Comparison of ENCODE assay signal across 10 mouse cellular contexts in the genomic region with DNA sequence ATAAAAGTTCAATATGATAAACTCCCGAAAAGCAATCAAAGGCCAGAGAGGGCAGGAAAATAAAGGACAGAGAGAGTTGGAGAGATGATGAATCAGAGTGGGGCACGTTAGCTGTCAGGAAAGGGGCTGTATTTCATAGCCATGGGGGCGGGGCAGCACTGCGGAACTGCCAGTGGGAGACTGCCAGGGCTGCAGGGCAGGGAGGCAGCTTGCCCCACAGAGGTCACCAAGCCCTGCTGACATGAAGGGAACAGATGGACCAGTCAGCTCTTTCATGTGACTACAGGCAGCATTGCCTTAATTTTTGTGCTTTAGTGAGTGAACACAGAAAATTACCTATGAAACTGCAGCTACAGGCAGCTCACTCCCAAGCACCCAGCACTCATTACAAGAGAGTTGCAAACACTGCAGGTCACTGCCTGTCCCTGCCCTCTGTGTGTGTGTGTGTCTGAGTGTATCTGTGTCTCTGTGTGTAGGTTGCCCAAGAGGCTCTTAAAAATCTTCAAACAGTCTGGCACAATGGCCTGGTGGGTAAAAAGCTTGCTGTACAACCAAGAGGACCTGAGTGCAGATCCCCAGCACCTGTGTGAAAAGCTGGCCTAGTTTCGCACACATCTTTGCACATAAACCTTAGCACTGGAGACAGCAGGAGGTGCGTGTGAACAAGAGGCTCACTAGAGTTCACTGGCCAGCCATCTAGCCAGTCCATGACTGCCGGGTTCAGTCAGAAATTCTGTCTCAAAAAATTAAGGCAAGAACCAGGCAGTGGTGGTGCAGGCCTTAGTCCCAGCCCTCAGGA.
A peak's percentile ranks its signal among the peaks of the same experiment; 100 is the strongest.
DNase-seq lines count a peak whose midpoint lies in the region; ATAC-seq lines count a peak whose summit lies in the region.
"Had no signal": no experiment of that assay in that cellular context is flagged by ENCODE, and none has a peak within 500 bp of the region (broad histone marks: within the 10 kb centered on the region; RNA-seq: fewer than 3 reads in every experiment).

No protein-coding gene starts in this region.

- no peaks in the 10 kb centered on the region for H3K27me3 ChIP-seq in hindbrain, embryonic 10.5 days (ENCODE audit: insufficient read depth, poor library complexity, severe bottlenecking)
- no peaks in the 10 kb centered on the region for H3K27me3 ChIP-seq in hindbrain, embryonic 12.5 days
- no peaks in the 10 kb centered on the region for H3K27me3 ChIP-seq in limb, embryonic 13.5 days
- H3K27me3 ChIP-seq in midbrain, embryonic 14.5 days (ENCODE audit: control insufficient read depth, insufficient read depth, low read length), result no peaks in the 10 kb centered on the region
- H3K27me3 ChIP-seq: embryonic facial prominence, embryonic 12.5 days; liver, embryonic 15.5 days had no signal

- DNase-seq in hindbrain, embryonic 10.5 days (ENCODE audit: low spot score), result peak; percentile 39
- DNase-seq in adrenal gland, postnatal 10 days, result peak; percentile 84
- DNase-seq in gastrocnemius, postnatal 10 days, result peak; percentile 55
- DNase-seq in frontal cortex, postnatal 36 days (ENCODE audit: low spot score in 2 of 2), result no peak
- no peak for DNase-seq in B cell, adult 2 months
- DNase-seq in midbrain, embryonic 14.5 days, result no peak

- H3K4me1 ChIP-seq in hindbrain, embryonic 10.5 days (replicated peaks), result peaks cover 13% of the 10 kb centered on the region
- peaks cover 10% of the 10 kb centered on the region for H3K4me1 ChIP-seq in hindbrain, embryonic 12.5 days
- peaks cover 17% of the 10 kb centered on the region for H3K4me1 ChIP-seq in limb, embryonic 13.5 days
- H3K4me1 ChIP-seq in midbrain, embryonic 14.5 days (ENCODE audit: control insufficient read depth, insufficient read depth, low read length), result no peaks in the 10 kb centered on the region
- H3K4me1 ChIP-seq: liver, embryonic 15.5 days had no signal

- H3K27ac ChIP-seq in hindbrain, embryonic 10.5 days, result peak overlapping the region; percentile 71
- H3K27ac ChIP-seq in hindbrain, embryonic 12.5 days, result no peak overlapping the region
- H3K27ac ChIP-seq in limb, embryonic 13.5 days, result no peak overlapping the region
- no peak overlapping the region for H3K27ac ChIP-seq in midbrain, embryonic 14.5 days (replicated peaks; ENCODE audit: low read depth, low read length)
- H3K27ac ChIP-seq: embryonic facial prominence, embryonic 12.5 days; liver, embryonic 15.5 days had no signal

- H3K4me3 ChIP-seq in hindbrain, embryonic 10.5 days, result no peak overlapping the region
- H3K4me3 ChIP-seq in hindbrain, embryonic 12.5 days, result no peak overlapping the region
- no peak overlapping the region for H3K4me3 ChIP-seq in limb, embryonic 13.5 days
- H3K4me3 ChIP-seq in midbrain, embryonic 14.5 days (replicated peaks; ENCODE audit: low read depth, low read length), result no peak overlapping the region
- H3K4me3 ChIP-seq: embryonic facial prominence, embryonic 12.5 days; liver, embryonic 15.5 days had no signal

- 57% methylated on average over 7 of the region's 7 CpGs for WGBS in hindbrain, embryonic 10.5 days
- 55% methylated on average over 7 of the region's 7 CpGs for WGBS in hindbrain, embryonic 12.5 days
- WGBS in limb, embryonic 13.5 days, result 47% methylated on average over 7 of the region's 7 CpGs
- 66% methylated on average over 7 of the region's 7 CpGs for WGBS in midbrain, embryonic 14.5 days

- no peak overlapping the region for H3K9ac ChIP-seq in hindbrain, embryonic 12.5 days
- peak overlapping the region; percentile 45 for H3K9ac ChIP-seq in limb, embryonic 13.5 days
- no peak overlapping the region for H3K9ac ChIP-seq in midbrain, embryonic 14.5 days (replicated peaks; ENCODE audit: low read length)
- H3K9ac ChIP-seq: embryonic facial prominence, embryonic 12.5 days; liver, embryonic 15.5 days had no signal

- no peaks in the 10 kb centered on the region for H3K9me3 ChIP-seq in hindbrain, embryonic 10.5 days
- no peaks in the 10 kb centered on the region for H3K9me3 ChIP-seq in hindbrain, embryonic 12.5 days (replicated peaks)
- no peaks in the 10 kb centered on the region for H3K9me3 ChIP-seq in limb, embryonic 13.5 days
- no peaks in the 10 kb centered on the region for H3K9me3 ChIP-seq in midbrain, embryonic 14.5 days (ENCODE audit: control insufficient read depth, low read length)
- H3K9me3 ChIP-seq: embryonic facial prominence, embryonic 12.5 days; liver, embryonic 15.5 days had no signal

- no peak for ATAC-seq in hindbrain, embryonic 12.5 days (ENCODE audit: low FRiP score)
- no peak for ATAC-seq in limb, embryonic 13.5 days (ENCODE audit: low FRiP score, low read depth)
- ATAC-seq in midbrain, embryonic 14.5 days (ENCODE audit: low FRiP score, low TSS enrichment), result no peak

- H3K36me3 ChIP-seq in hindbrain, embryonic 10.5 days, result no peaks in the 10 kb centered on the region
- H3K36me3 ChIP-seq in hindbrain, embryonic 12.5 days, result no peaks in the 10 kb centered on the region
- H3K36me3 ChIP-seq in limb, embryonic 13.5 days, result no peaks in the 10 kb centered on the region
- no peaks in the 10 kb centered on the region for H3K36me3 ChIP-seq in midbrain, embryonic 14.5 days (ENCODE audit: control insufficient read depth, insufficient read depth, low read length)
- H3K36me3 ChIP-seq: embryonic facial prominence, embryonic 12.5 days; liver, embryonic 15.5 days had no signal

- H3K4me2 ChIP-seq in hindbrain, embryonic 12.5 days (replicated peaks), result no peak overlapping the region
- no peak overlapping the region for H3K4me2 ChIP-seq in limb, embryonic 13.5 days (replicated peaks)
- no peak overlapping the region for H3K4me2 ChIP-seq in midbrain, embryonic 14.5 days (ENCODE audit: low read length)
- H3K4me2 ChIP-seq: embryonic facial prominence, embryonic 12.5 days; liver, embryonic 15.5 days had no signal

Comparison
In these comparisons a context has a peak if more than half of its experiments do, and no peak if none do; other contexts are left out.
1. DNase-seq: peak in hindbrain, embryonic 10.5 days (single experiment), adrenal gland, postnatal 10 days (single experiment) and gastrocnemius, postnatal 10 days (single experiment); none in frontal cortex, postnatal 36 days (0 of 2), B cell, adult 2 months (0 of 2) and midbrain, embryonic 14.5 days (single experiment).